Mouse (Mus musculus) liver (tissue): Measurements from ENCODE around the gene Stx3.
A peak's percentile ranks its signal among the peaks of the same experiment; 100 is the strongest.

Source experiments
- DNase-seq: peaks from one replicate; pipeline ENCODE4 v3.0.0-alpha.2; 2020; ENCODE audit warnings: mixed read lengths

The Stx3 gene

DNA sequence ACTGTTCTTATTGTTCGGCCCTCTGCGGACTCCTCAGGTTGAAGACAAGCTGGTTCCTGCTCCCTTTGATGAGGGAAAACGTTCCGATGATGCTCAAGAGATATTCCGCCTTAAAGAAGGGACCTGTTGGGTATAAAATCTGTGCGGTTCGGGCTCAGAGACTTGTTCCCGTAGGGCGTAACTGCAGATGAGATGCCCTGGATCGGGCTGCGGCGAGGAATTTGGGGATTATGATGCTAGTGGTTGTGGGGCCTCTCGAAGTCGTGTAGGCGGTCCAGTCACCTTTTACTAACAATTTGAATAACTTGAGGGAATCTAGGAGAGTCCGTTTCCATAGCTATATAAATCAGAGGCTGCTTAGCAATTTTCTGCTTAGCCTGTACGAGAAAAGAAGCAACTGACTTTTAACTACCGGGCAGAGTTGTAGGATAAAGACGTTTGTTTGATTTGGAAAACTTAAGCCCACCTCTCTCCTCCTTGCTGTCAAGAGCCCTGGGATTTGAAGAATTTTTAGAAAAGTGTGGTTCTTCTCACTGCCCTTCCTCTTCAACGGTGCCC is at the start of gene Stx3:
TSS of gene Stx3 (minus strand) at position 261 of the 558 bp plus-strand sequence.
- no peak for DNase-seq

DNA sequence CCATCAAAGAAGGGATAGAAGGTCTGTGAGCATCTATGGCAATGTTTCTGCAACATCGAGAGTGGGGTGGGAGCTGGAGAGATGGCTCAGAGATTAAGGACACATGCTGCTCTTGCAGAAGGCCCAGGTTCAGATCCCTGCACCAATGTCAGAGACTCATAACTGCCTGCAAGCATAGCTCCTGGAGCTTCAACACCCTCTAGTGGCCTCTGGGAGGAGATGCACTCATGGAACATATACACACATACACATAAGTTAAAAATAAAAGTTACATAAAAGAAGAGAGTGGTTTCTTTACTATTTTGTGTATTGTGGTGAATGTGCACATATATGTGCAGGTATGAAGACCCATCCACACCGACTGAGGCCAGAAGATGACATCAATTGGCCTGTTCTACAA is 48.6 kb upstream of the Stx3 start:
- no peak for DNase-seq

GRCm38 (mm10) chr19:11860966-11861365 is 41.8 kb upstream of the Stx3 start, which contains the start of gene Olfr1418:
TSS of gene Olfr1418 (minus strand) at chr19:11861066.
- no peak for DNase-seq

DNA sequence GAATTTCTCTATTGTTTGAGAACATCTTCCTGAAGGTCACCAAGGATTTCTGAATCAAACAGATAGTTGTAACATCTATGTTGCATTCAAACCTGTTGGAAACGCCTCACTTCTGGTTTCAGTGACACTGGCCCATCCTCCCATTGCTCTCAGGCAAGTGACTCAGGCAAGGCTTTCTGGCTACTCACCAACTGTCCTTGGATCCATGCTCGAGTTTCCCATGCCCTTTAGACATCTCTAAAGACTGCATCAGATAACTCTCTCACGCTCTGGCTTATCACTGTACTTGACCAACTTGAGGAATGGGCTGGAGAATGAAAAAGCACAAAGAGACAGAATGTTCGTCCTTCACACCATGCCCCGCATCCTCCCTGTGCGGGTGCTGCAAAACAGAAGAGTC is 37.3 kb upstream of the Stx3 start:
- DNase-seq: no peak

- no peak for DNase-seq
Measured at GRCm38 (mm10) chr19:11854821-11855220, 35.6 kb upstream of the Stx3 start.

- no peak for DNase-seq
Measured at GRCm38 (mm10) chr19:11852652-11853051, 33.4 kb upstream of the Stx3 start.

- DNase-seq: no peak
Measured at GRCm38 (mm10) chr19:11846333-11846732, 27.1 kb upstream of the Stx3 start.

DNA sequence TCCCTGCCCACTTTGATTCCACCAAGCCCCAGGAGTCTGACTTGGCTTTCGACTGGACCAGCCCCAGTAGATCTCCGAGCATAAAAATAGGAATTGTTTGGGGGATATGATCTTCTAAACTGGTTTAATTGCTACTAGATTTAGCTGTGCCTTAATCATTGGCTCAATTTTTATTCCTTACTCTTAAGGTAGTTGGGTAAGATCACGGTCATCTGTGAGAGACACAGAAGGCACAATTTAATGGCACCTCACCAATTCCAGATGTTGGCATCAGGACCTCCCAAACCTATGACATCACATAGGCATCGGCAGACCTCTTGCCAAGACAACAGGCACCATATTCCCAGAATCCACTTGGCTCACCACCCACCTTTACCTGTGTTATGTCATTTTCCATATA is 19.9 kb upstream of the Stx3 start, which contains the start of gene Olfr1417:
TSS of gene Olfr1417 (minus strand) at position 101 of the 400 bp plus-strand sequence.
- DNase-seq: no peak

DNA sequence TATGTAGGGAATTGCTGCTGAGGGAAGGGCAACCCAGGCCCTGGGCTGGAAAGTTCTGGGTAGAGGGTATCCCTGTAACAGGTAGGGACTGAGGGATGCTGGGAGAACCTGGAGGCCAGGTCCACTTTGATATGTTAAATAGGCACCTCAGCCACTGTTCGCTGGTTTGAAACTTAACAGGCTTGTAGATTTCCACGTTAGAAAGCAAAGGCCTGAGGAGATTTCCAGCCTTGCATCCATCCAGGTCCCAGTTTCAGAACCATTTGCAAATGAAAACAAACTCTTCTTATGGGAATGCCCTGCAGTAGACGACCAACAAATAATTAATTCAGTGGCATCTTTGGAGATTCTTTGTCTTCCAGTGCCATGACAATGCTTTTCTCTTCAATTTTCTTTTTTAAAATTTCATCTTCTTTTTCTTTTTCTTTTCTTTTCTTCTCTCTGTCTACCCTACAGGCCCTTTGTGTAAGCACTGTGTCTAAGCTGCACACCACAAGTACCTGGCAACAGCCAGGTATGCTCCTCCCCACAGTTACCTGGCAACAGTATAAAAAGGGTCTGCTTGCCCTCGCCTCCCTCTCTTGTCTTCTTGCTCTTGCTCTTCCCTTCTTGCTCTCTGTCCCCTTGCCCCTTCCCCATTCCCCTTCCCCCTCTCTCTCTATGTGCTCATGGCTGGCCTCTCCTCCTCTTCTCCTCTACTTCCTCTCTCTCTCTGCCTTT is 4.3 kb upstream of the Stx3 start:
- DNase-seq: no peak

DNA sequence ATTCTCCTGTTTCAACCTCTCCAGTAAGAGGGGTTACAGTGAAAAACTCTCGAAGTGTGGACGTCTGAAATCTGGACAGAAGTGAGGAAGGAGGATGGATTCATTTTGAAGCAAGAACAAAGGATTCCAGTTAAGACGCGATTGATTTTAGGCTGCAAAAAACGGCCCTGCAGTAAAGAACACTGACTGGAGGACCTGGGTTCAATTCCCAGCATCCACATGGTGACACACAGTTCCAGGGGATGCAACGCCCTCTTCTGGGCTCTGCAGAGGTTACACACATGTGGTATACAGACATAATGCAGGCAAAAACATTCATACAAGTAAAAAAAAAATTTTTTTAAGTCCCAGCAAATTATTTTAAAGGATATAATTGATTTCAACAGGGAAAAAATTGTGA is 1.0 kb upstream of the Stx3 start:
- DNase-seq: no peak

DNA sequence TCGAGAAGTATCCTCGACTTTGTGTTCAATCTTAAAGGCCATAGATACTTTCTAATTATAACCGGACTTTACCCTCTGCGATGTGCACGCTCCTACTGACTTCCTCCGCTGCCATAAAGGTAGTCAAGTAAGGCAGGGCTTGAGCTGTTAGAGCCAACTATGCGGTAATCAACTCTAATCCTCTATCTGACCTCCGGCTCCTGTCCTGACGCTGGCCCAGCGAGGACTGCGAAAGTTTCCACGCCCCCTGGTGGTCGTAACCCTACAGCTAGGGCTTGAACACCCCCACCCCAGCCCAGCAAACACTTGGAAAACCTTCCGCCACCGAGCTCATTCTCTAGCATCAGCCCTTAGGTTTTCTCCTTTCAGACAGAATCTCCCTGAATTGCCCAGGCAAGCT is 597 bp upstream of the Stx3 start:
- DNase-seq: peak; percentile 76

- peak; percentile 31 for DNase-seq
Measured at GRCm38 (mm10) chr19:11818199-11819142, 732 bp downstream of the Stx3 start.

GRCm38 (mm10) chr19:11817586-11817985 is 1.6 kb downstream of the Stx3 start:
- DNase-seq: no peak

- no peak for DNase-seq
Measured at GRCm38 (mm10) chr19:11816706-11817105, 2.5 kb downstream of the Stx3 start.

- DNase-seq: no peak
Measured at GRCm38 (mm10) chr19:11814742-11815333, 4.4 kb downstream of the Stx3 start.

GRCm38 (mm10) chr19:11813649-11814048 is 5.6 kb downstream of the Stx3 start:
- no peak for DNase-seq

DNA sequence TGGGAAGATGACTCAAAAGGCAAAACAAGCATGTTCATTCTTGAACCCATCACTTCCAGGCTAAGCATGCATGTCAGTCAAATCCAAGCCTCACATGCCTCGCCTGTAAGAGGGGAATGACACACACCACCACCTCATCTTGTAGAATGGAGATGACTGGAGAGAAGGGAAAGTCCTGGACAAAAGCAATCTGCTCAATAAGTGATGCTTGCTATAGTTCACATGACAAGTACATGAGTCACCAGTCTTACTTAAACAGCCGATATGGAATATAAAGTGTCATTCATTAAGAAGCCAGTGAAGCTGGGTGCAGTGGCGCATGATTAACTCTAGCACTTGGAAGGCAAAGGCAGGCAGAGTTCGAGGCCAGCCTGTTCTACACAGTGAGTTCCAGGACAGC is 6.1 kb downstream of the Stx3 start:
- DNase-seq: no peak

DNA sequence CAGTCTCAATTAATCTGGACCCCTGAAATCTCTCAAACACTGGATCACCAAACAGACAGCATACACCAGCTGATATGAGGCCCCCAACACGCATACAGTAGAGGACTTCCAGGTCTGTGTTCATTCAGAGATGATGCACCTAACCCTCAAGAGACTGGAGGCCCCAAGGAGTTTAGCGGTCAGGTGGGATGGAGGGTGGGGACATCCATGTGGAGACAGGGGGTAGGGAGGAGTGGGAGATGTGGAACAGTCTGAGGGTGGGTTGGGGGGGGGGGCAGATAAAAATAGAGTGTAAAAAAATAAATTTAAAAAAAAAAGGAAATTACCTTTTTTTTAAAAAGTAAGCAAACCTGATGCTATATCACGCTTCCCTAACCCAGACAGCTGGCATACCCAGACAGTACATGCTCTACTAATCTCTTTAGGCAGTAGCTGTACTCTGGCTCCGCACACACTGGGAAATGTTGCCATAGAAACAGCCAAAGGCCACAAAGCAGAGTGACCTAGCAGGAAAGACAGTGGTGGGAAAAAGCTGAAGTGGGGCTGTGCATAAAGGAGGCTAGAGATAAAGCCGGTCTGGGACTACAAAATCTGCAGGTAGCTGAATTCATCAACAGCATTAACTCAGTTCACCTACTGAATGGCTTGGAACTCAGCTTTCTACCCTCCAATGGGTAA is 7.4 kb downstream of the Stx3 start:
- DNase-seq: peak; percentile 12

DNA sequence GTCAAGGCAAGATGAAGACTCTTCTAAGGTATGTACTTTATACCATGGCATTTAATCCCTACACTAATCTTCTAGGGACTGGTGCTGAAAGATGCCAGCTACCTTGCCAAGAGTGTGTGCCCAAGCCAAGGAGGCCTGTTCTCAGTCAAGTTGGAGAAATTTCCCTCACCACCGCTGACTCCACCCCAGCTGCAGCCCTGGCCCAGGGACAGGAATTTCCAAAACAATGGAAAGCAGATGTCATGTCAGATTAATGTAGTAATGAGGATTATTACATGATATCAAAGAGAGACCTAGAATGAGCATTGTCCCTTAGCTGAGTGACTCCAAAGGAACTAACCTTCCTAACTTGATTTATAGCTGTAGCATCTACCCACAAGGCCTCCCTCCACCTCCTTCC is 8.3 kb downstream of the Stx3 start:
- DNase-seq: no peak

DNA sequence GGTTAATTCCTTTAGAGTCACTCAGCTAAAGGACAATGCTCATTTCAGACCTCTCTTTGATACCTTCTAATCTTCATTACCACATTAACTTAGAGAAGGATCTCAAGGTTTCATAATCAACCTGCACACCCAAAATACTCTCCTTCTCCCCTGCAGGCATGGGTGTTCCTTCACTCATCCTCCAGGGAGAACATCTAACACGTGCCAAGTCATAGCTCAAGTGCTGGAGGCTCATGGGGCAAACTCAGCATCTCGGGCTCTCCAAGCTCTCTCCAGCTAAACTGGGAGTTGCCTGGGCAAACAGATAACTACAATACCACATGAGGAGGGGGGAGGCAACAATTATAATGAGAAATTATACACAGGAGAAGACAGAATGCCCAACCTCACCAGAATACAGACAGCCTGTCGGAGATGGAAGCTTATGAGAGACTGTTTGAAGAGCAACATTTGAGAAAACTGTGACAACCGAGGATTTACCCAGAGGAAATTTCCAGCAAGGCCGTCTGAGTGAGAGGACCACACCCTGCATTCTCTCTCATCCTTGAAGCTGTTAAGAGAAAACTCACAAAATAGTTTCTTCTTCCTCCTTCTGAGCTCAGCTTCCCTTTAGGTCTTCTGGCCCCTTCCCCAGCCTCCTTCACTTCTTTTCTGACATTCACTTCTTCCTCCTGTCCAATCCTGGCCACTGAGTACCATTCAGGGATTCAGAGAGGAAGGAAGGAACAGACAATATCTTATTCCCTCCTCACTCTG is 9.0 kb downstream of the Stx3 start:
- no peak for DNase-seq

GRCm38 (mm10) chr19:11808452-11808851 is 10.8 kb downstream of the Stx3 start:
- no peak for DNase-seq

DNA sequence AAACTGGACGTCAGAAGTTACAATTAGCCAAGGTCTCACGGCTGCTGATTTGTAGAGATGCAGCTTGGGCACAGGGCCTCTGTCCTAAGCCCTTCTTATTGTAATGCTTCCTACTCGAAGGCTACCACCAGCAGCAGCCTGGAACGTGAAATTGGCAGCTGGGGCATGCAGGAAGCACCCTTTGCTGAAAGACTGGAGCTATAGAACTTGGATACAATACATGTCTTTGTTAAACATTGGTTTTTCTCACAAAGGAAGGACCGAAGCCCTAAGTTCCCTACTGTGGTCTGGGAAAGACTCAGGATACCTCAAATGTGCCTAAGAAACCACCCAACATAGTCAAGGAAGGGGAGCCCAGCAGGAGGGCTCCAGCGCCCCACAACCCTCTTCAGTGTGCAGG is 11.4 kb downstream of the Stx3 start:
- no peak for DNase-seq
